Mouse (Mus musculus) C2C12 (cell line): Measurements from ENCODE around the gene Tradd.

ENCODE experiments used
- CEBPB ChIP-seq: IDR thresholded peaks from one replicate; pipeline ENCODE4 v1.6.1; 2011; ENCODE audit warnings: low read depth, mild to moderate bottlenecking, control low read depth, moderate library complexity
- CTCF ChIP-seq: IDR thresholded peaks from one replicate; pipeline ENCODE4 v1.5.1; 2011; ENCODE audit not compliant: control insufficient read depth, insufficient read depth, insufficient read length
- MAX ChIP-seq: IDR thresholded peaks from one replicate; pipeline ENCODE4 v1.6.1; 2011; ENCODE audit warnings: mild to moderate bottlenecking, control low read depth
- MYOD1 ChIP-seq: IDR thresholded peaks from one replicate; pipeline ENCODE4 v1.6.1; 2011; ENCODE audit warnings: low read depth; ENCODE audit not compliant: control insufficient read depth, insufficient read length
- MYOG ChIP-seq: IDR thresholded peaks from one replicate; pipeline ENCODE4 v1.6.1; 2011; ENCODE audit not compliant: control insufficient read depth, insufficient read length; ENCODE audit errors: extremely low read depth
- USF1 ChIP-seq: IDR thresholded peaks from one replicate; pipeline ENCODE4 v1.6.1; 2011; ENCODE audit warnings: low read depth, mild to moderate bottlenecking, control low read depth, moderate library complexity

DNA sequence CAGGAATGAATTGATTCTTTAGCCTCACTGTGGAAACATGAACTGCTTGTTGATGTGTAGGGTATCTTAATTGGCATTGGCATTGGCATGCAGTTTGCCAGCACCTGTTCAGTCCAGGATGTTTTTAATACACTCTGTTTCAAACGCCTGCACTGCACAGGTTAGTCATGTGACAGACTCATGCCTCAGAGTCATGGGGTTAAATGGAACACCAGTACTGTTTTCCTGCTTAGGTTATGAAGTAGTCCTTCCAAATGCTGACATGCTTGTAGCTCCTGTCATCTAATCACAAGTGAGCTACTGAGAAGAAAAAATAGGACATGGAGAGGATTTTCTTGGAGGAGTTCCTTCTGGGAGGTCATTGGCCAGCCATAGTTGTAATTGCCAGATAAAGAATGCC is 29.2 kb downstream of the Tradd start:
- no peak for TF ChIP-seq USF1
- no peak for TF ChIP-seq CTCF
- no peak for TF ChIP-seq MYOG
- no peak for TF ChIP-seq CEBPB
- TF ChIP-seq MAX: no peak
- TF ChIP-seq MYOD1: no peak
